38 mouse cellular contexts compared by ENCODE assay signal in the genomic region with DNA sequence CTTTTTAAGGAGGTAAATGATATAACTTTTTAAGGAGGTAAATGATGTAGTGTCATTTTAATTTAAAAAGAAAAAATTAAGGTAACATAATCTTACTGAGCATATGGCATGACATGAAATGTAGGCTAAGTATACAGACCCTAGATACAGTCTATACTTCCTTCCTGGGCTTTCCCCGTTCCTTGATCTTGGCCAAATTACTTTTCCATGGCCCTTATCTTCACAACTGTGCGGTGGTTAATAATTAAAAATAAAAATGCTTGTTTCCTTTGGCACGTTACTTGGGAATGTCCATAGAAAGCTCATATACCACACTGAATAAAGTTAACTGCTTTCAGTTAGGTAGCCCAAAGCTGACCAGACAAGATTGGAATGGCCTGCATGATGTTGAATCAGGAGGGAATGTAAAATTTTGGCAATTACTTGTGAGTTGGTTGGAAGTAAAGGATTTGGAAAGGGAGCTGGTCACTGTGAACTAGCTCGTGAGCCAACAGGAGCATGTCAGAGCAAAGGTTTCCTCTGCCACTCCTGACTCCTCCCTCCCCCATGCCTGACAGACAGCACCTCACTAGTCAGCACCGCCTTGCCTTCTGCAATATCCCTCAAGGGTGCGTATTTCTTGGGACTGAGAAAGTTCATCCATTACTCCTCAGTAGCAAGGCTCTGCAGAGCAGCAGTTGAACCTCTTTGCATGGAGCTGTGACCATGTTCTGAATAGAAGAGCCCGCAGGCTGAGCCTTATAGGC. TPM values are rescaled to one million over a fixed set of nuclear protein-coding genes. Genes with fewer than 3 reads are reported as not detected.
DNase-seq lines count a peak whose midpoint lies in the region; ATAC-seq and TF ChIP-seq lines count a peak whose summit lies in the region.
"Had no signal": no experiment of that assay in that cellular context is flagged by ENCODE, and none has a peak within 500 bp of the region (broad histone marks: within the 10 kb centered on the region; RNA-seq: fewer than 3 reads in every experiment).

No protein-coding gene starts in this region.

- no peak for TF ChIP-seq CTCF in liver, adult 2 months (IDR thresholded peaks at IDR 0.05; ENCODE audit: low read depth, low read length)
- no peak for TF ChIP-seq CTCF in liver, postnatal 0 days (IDR thresholded peaks at IDR 0.05; ENCODE audit: low read depth)
- TF ChIP-seq CTCF in intestine, postnatal 0 days (IDR thresholded peaks at IDR 0.05; ENCODE audit: low read depth) = peak; percentile 51

- no peak overlapping the region for H3K4me3 ChIP-seq in liver, adult 2 months (ENCODE audit: insufficient read depth, low read depth, low read length)
- no peak overlapping the region for H3K4me3 ChIP-seq in liver, postnatal 0 days (ENCODE audit: low read depth, low read length)
- no peak overlapping the region for H3K4me3 ChIP-seq in intestine, postnatal 0 days (ENCODE audit: low read depth, low read length)
- H3K4me3 ChIP-seq in embryonic facial prominence, embryonic 10.5 days = no peak overlapping the region
- H3K4me3 ChIP-seq: forebrain, embryonic 10.5 days; forebrain, embryonic 15.5 days; heart, embryonic 12.5 days; hindbrain, embryonic 15.5 days; layer of hippocampus, adult 2 months; left cerebral cortex, adult 2 months; liver, embryonic 13.5 days; midbrain, embryonic 15.5 days; neural tube, embryonic 15.5 days had no signal

- H3K36me3 ChIP-seq in liver, adult 2 months (ENCODE audit: control insufficient read depth, insufficient read depth, low read length) = no peaks in the 10 kb centered on the region
- no peaks in the 10 kb centered on the region for H3K36me3 ChIP-seq in liver, postnatal 0 days (replicated peaks; ENCODE audit: insufficient read depth, low read length)
- no peaks in the 10 kb centered on the region for H3K36me3 ChIP-seq in intestine, postnatal 0 days (ENCODE audit: control insufficient read depth, insufficient read depth)
- no peaks in the 10 kb centered on the region for H3K36me3 ChIP-seq in embryonic facial prominence, embryonic 10.5 days (replicated peaks)
- H3K36me3 ChIP-seq: forebrain, embryonic 10.5 days; forebrain, embryonic 15.5 days; heart, embryonic 12.5 days; hindbrain, embryonic 15.5 days; liver, embryonic 13.5 days; midbrain, embryonic 15.5 days; neural tube, embryonic 15.5 days had no signal

- peaks cover 4% of the 10 kb centered on the region; the same call in 1 of the 2 replicates for H3K4me1 ChIP-seq in liver, adult 2 months (ENCODE audit: control insufficient read depth, insufficient read depth, low read length)
- H3K4me1 ChIP-seq in liver, postnatal 0 days (ENCODE audit: insufficient read depth) = no peaks in the 10 kb centered on the region
- H3K4me1 ChIP-seq in intestine, postnatal 0 days (replicated peaks; ENCODE audit: control insufficient read depth, insufficient read depth, low read length) = no peaks in the 10 kb centered on the region
- no peaks in the 10 kb centered on the region for H3K4me1 ChIP-seq in embryonic facial prominence, embryonic 10.5 days
- H3K4me1 ChIP-seq: forebrain, embryonic 10.5 days; forebrain, embryonic 15.5 days; heart, embryonic 12.5 days; hindbrain, embryonic 15.5 days; liver, embryonic 13.5 days; midbrain, embryonic 15.5 days; neural tube, embryonic 15.5 days had no signal

- no peaks in the 10 kb centered on the region for H3K79me2 ChIP-seq in liver, adult 2 months (ENCODE audit: control insufficient read depth, insufficient read depth, low read length)

- ATAC-seq in liver, postnatal 0 days = no peak
- peak; percentile 95 for ATAC-seq in intestine, postnatal 0 days
- ATAC-seq in erythroblast, adult 5-6 weeks (replicated peaks; ENCODE audit: low FRiP score, poor library complexity, severe bottlenecking) = no peak
- ATAC-seq: forebrain, embryonic 15.5 days; inflammation-experienced regulatory T-cells, adult 6 months; midbrain, embryonic 15.5 days had no signal

- no peak for TF ChIP-seq EP300 in liver, postnatal 0 days (IDR thresholded peaks at IDR 0.05; ENCODE audit: low read depth)

- 31% methylated on average over 7 of the region's 7 CpGs for WGBS in liver, adult 2 months
- 56% methylated on average over 7 of the region's 7 CpGs for WGBS in liver, postnatal 0 days (ENCODE audit: insufficient replicate concordance)
- WGBS in intestine, postnatal 0 days = 35% methylated on average over 7 of the region's 7 CpGs
- WGBS in embryonic facial prominence, embryonic 10.5 days = 86% methylated on average over 7 of the region's 7 CpGs

- no peak for TF ChIP-seq POLR2A in liver, adult 2 months (IDR thresholded peaks at IDR 0.05; ENCODE audit: extremely low read depth, insufficient read depth, low read length)

- H3K27me3 ChIP-seq in liver, adult 2 months (ENCODE audit: control insufficient read depth, insufficient read depth, low read length) = no peaks in the 10 kb centered on the region
- no peaks in the 10 kb centered on the region for H3K27me3 ChIP-seq in liver, postnatal 0 days (ENCODE audit: insufficient read depth, low read length)
- H3K27me3 ChIP-seq in intestine, postnatal 0 days (replicated peaks; ENCODE audit: control insufficient read depth, insufficient read depth, low read length) = no peaks in the 10 kb centered on the region
- H3K27me3 ChIP-seq in embryonic facial prominence, embryonic 10.5 days (replicated peaks; ENCODE audit: low read depth, poor library complexity, severe bottlenecking) = no peaks in the 10 kb centered on the region
- H3K27me3 ChIP-seq: forebrain, embryonic 15.5 days; heart, embryonic 12.5 days; hindbrain, embryonic 15.5 days; liver, embryonic 13.5 days; midbrain, embryonic 15.5 days; neural tube, embryonic 15.5 days had no signal

- H3K4me2 ChIP-seq in liver, postnatal 0 days (ENCODE audit: low read depth, low read length) = no peak overlapping the region
- H3K4me2 ChIP-seq in intestine, postnatal 0 days (replicated peaks; ENCODE audit: low read depth) = peak overlapping the region; percentile 48
- H3K4me2 ChIP-seq: forebrain, embryonic 15.5 days; heart, embryonic 12.5 days; hindbrain, embryonic 15.5 days; liver, embryonic 13.5 days; midbrain, embryonic 15.5 days; neural tube, embryonic 15.5 days had no signal

- DNase-seq in liver, adult 2 months (ENCODE audit: extremely low read depth, low read depth, low spot score) = peak; percentile 87
- DNase-seq in liver, postnatal 0 days = no peak
- peak; percentile 60 for DNase-seq in kidney, postnatal 36 days
- DNase-seq in yolk sac, embryonic 10.5 days (ENCODE audit: low spot score) = peak; percentile 55
- no peak for DNase-seq in embryonic facial prominence, embryonic 10.5 days (ENCODE audit: low spot score)
- DNase-seq in c-Kit-positive CD71-positive TER-119-positive erythroid progenitor cells, embryonic 14.5 days (ENCODE audit: low spot score) = no peak
- DNase-seq: adrenal gland, adult 2 months; adrenal gland, postnatal 36 days; B cell, adult 2 months; cerebellum, adult 8-10 months; cerebellum, postnatal 25 days; gastrocnemius, postnatal 25 days; heart, adult 18-20 months; heart, postnatal 4 days; liver, embryonic 13.5 days; lung, adult 2 months; lung, postnatal 10 days; right cerebral cortex, postnatal 25 days; spleen, adult 18-20 months had no signal

- no peaks in the 10 kb centered on the region for H3K9me3 ChIP-seq in liver, postnatal 0 days (ENCODE audit: low read length)
- no peaks in the 10 kb centered on the region for H3K9me3 ChIP-seq in intestine, postnatal 0 days (ENCODE audit: control insufficient read depth)
- no peaks in the 10 kb centered on the region for H3K9me3 ChIP-seq in embryonic facial prominence, embryonic 10.5 days
- H3K9me3 ChIP-seq: forebrain, embryonic 10.5 days; forebrain, embryonic 15.5 days; heart, embryonic 12.5 days; hindbrain, embryonic 15.5 days; liver, embryonic 13.5 days; midbrain, embryonic 15.5 days; neural tube, embryonic 15.5 days had no signal

- no peak overlapping the region for H3K9ac ChIP-seq in liver, adult 2 months (ENCODE audit: low read depth, low read length)
- H3K9ac ChIP-seq in liver, postnatal 0 days (replicated peaks) = no peak overlapping the region
- H3K9ac ChIP-seq in intestine, postnatal 0 days (ENCODE audit: low read depth, low read length) = no peak overlapping the region
- H3K9ac ChIP-seq: forebrain, embryonic 15.5 days; heart, embryonic 12.5 days; hindbrain, embryonic 15.5 days; liver, embryonic 13.5 days; midbrain, embryonic 15.5 days; neural tube, embryonic 15.5 days had no signal

- no peak overlapping the region for H3K27ac ChIP-seq in liver, adult 2 months (replicated peaks; ENCODE audit: insufficient read depth, low read depth, low read length)
- H3K27ac ChIP-seq in liver, postnatal 0 days (ENCODE audit: low read depth) = no peak overlapping the region
- peak overlapping the region; percentile 64; the same call in 1 of the 2 replicates for H3K27ac ChIP-seq in intestine, postnatal 0 days (ENCODE audit: low read depth, low read length)
- no peak overlapping the region for H3K27ac ChIP-seq in embryonic facial prominence, embryonic 10.5 days (replicated peaks)
- H3K27ac ChIP-seq: forebrain, embryonic 10.5 days; forebrain, embryonic 15.5 days; hindbrain, embryonic 15.5 days; layer of hippocampus, adult 2 months; left cerebral cortex, adult 2 months; liver, embryonic 13.5 days; midbrain, embryonic 15.5 days; neural tube, embryonic 15.5 days had no signal

RNA-seq across cellular contexts. Expression of a gene that starts 21.8 kb away (rescaled TPM):
- not detected in 2 replicates for total RNA-seq in liver, adult 2 months (2014; rRNA removed)
- not detected in 2 replicates for polyA plus RNA-seq in liver, adult 2 months (2012; rRNA removed)
- not detected in 2 replicates for polyA plus RNA-seq in liver, postnatal 0 days (2015; fragmentation: Nextera tagmentation; extraction: Ambion mirVana)
- polyA plus RNA-seq in intestine, postnatal 0 days (2015; fragmentation: Nextera tagmentation; extraction: Ambion mirVana) = 10.5 and 11.2 TPM in 2 replicates
- not detected in 2 replicates for polyA plus RNA-seq in embryonic facial prominence, embryonic 10.5 days (2016; fragmentation: Nextera tagmentation; extraction: Ambion mirVana)
- total RNA-seq in erythroblast, adult 5-6 weeks (2015; ENCODE audit: low replicate concordance) = not detected in 2 replicates
- total RNA-seq in erythroblast, adult 5-6 weeks (2017; ENCODE audit: low replicate concordance) = not detected in 2 replicates
- total RNA-seq: adrenal gland, adult 2 months; adrenal gland, postnatal 36 days; gastrocnemius, adult 18-20 months; gastrocnemius, postnatal 25 days; heart, adult 18-20 months; layer of hippocampus, adult 2 months; layer of hippocampus, postnatal 14 days; left cerebral cortex, adult 2 months; left cerebral cortex, postnatal 36 days had no signal
- polyA plus RNA-seq: adrenal gland, adult 2 months; embryonic facial prominence, embryonic 11.5 days; forebrain, embryonic 10.5 days; forebrain, embryonic 15.5 days; frontal cortex, adult 2 months; heart, embryonic 12.5 days; hindbrain, embryonic 15.5 days; inflammation-experienced regulatory T-cells, adult 6 months; limb, embryonic 14.5 days; liver, embryonic 13.5 days; midbrain, embryonic 15.5 days; neural tube, embryonic 15.5 days; testis, adult 2 months had no signal

RNA-seq across cellular contexts. Expression of a gene that starts 22.8 kb away (rescaled TPM):
- total RNA-seq in liver, adult 2 months (2014; rRNA removed) = not detected in 2 replicates
- not detected in 2 replicates for polyA plus RNA-seq in liver, adult 2 months (2012; rRNA removed)
- polyA plus RNA-seq in liver, postnatal 0 days (2015; fragmentation: Nextera tagmentation; extraction: Ambion mirVana) = not detected in 2 replicates
- 4.0 and 4.7 TPM in 2 replicates for polyA plus RNA-seq in intestine, postnatal 0 days (2015; fragmentation: Nextera tagmentation; extraction: Ambion mirVana)
- 0.40 and 2.2 TPM in 2 replicates for polyA plus RNA-seq in embryonic facial prominence, embryonic 10.5 days (2016; fragmentation: Nextera tagmentation; extraction: Ambion mirVana)
- total RNA-seq in erythroblast, adult 5-6 weeks (2015; ENCODE audit: low replicate concordance) = not detected in 2 replicates
- not detected in 2 replicates for total RNA-seq in erythroblast, adult 5-6 weeks (2017; ENCODE audit: low replicate concordance)
- polyA plus RNA-seq: forebrain, embryonic 15.5 days; inflammation-experienced regulatory T-cells, adult 6 months; liver, embryonic 13.5 days; testis, adult 2 months; thymus, postnatal 0 days had no signal

Comparison
In these comparisons a context has a peak if more than half of its experiments do, and no peak if none do; other contexts are left out.
1. DNase-seq: peak in liver, adult 2 months (single experiment), kidney, postnatal 36 days (2 of 2) and yolk sac, embryonic 10.5 days (single experiment); none in liver, postnatal 0 days (single experiment), embryonic facial prominence, embryonic 10.5 days (single experiment) and c-Kit-positive CD71-positive TER-119-positive erythroid progenitor cells, embryonic 14.5 days (single experiment).
2. RNA of a gene that starts 21.8 kb away (polyA plus RNA-seq): 10.5 to 11.2 TPM in intestine, postnatal 0 days; not detected in liver, adult 2 months, not detected in liver, postnatal 0 days and not detected in embryonic facial prominence, embryonic 10.5 days; every median in the first group is over 10 times any median in the second.